Mouse (Mus musculus): ENCODE measurements around the gene Stard13.

DNA sequence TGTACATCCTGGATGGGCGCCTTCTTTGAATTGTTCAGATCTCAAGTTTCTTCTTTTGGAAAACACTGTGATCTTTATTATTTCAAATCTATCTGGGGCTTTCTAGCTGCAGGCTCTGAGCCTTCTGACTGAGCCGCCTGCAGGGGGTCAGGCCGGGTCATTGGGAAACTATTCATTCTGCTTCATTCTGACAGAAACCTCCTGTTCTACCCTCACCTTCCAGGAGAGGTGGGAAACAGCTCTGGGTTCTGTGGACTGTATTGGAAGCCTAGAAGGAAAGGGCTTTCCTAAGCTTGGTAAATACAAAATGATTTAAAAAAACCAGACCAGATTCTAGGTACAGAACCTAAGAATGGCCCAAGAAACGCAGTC is 178.9 kb downstream of the Stard13 start:
- no peak for TF ChIP-seq CTCF (IDR thresholded peaks at IDR 0.05; ENCODE audit: borderline replicate concordance, control insufficient read depth, extremely low read depth, insufficient read depth, low read length, poor library complexity)
- no peak for TF ChIP-seq POLR2A (IDR thresholded peaks at IDR 0.05; ENCODE audit: control insufficient read depth, extremely low read depth, insufficient read depth, low read length, poor library complexity)

Measured in thymus, adult 2 months (tissue).